Mouse (Mus musculus): ENCODE measurements around the gene Fam193b.

Gene Fam193b

DNA sequence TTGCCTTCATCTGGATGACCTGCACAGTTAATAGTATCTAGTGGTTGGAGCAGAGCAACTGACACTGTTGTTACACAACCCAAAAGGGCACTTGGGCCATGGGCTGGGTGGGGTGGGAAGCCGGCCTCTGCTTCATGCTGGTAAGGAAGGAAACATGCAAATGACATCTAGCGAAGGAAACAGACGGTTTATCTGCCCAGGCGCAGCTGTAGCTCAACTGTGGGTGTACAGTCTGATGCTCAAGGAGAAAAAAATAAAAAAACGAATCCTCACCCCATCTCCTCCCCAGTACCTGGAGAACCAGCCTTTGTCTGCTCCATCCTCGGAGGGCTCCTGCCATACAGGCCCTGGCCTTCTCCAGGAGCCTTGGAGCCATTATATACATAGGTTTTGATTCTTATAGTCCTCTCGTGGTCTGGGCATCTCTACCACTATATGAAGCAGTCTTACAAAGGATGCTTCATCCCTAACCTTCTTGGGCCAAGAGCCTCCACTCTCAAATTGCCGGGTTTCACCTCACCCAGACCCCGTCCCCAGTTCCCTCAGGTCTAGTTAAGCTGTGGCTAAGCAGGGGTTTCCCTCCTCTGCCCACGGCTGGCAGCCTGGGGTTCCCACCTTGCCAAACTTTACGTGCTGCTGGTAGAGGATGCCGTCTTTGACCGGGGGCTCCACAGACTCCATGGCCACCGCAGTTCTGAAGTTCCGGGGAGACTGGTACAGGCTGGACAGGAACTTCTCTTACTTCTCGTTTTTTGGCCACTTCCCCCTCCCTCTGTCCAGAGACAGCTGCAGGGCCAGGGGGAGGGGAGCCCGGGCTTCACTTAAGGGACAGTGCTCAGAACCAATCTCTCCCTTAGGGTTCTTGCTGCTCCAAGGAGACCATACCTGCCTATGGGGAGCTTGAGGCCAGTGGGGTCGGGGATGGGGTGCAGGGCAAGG is 42.8 kb downstream of the Fam193b start:
- no peak for DNase-seq (ENCODE audit: low spot score)

DNA sequence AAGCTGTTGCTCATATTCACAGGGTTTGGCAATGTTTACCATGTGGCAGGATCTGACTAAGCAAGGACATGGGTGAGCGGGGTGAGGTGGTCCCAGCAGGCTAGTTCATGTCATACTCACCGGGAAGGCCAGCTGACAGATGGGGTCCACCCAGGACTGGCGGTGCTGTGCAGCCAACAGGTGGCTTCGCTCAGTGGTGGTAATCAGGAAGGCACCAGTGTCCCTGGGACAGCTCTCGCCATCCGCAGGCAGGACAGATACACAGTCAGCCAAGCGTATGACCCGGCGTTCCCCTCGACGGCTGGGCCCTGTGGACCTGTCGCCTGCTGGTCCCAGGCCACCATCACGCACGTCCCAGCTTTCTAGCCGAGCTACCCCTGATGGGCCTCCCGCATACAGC is 43.7 kb downstream of the Fam193b start:
- DNase-seq (ENCODE audit: low spot score) = no peak

DNA sequence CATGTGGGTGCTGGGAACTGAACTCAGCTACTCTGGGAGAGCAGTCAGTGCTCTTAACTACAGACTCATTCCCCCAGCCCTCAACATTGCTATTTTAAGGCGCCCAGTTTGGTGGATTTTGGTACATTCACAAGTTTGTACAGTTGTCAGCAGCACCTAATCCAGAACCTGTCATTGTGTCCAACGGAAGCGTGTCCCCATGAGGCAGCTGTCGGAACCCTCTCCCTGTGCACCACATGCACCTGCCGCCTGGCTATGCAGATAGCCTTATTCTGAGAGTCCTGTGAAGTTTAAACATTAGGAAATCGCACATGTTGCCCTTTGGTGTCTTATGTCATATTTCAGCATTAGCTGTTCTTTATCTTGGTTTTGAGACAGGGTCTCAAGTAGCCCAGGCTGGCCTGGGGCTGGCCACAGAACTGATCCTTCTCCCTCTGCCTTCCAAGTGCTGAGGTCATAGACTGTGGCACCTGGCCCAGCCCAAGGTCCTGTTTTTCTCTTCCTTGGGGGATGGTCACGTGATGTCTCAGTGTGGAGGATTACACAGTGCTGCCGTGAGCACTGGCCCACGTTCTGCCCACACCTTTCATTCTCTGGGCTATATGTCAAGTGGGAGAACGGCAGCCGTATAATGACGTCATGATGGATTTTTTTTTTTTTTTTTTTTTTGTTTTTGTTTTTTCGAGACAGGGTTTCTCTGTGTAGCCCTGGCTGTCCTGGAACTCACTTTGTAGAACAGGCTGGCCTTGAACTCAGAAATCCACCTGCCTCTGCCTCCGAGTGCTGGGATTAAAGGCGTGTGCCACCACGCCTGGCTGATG is 45.0 kb downstream of the Fam193b start:
- DNase-seq (ENCODE audit: low spot score) = no peak

DNA sequence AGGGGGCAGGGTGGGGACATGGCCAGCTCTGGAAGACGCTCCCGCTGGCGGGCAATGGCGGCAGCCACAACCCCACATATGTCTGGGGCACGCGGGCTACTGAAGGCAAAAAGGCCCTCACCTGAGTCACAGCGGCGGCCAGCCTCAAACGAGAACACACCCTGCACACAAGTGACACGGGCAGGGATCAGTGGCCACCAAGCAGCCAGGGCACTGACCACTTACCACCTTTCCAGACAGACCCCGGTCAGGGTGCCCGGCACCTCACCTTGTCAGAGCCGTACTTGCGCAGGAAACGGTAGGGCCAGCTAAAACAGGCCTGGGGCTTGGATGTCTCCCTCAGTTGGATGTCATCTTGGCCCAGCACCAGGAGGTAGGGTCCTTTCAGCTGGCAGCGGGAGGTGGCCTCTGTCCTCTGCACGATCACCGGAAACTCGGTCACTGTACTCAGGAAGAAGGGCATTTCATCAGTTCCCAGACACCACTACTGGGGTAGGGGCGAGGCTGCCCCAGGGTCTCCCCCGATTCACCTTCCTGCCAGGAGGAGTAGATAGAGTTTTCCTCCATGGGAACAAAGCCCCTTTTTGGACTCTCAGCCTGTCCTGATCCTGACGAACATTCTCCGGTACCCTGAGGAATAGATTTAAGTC is 46.8 kb downstream of the Fam193b start:
- no peak for DNase-seq (ENCODE audit: low spot score)

DNA sequence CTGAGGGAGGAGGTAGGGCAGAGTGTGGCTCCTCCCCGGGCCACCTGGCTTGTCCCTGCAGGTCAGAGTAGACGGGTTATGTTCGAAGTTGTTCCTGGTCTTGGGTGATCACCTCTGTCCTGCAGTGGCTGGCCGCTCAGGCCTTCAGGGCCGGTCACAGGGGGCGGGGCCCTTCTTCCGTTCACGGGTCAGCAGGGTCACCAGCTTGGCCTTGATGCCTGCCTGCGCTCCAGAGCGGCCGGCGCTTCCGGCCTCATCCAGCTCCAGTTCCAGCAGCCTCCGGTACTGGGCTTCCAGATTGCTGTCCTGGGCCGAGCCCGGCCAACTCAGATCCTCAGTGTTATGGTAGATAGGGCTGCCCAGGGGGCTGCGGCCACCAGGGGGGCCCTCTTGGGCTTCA is 47.6 kb downstream of the Fam193b start:
- DNase-seq (ENCODE audit: low spot score) = no peak

DNA sequence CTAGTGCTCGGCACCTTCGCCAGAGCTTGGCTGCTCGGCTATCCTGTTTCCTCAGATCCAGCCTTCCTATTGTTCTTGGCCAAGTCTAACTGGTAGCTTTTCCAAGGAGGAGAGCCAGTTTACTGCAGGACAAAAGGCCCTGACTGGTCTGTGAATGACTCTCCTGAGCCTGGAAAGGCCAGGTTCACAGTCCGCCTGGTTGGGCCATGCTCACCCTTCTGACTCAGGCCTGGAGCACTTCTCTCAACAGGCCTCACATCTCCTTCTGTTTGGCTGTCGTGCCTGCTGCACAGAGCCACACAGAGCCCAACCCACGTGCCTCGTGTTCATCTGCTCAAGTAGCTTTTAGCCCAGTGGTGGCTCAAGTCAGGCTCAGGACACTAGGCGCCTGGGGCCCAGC is 48.2 kb downstream of the Fam193b start:
- DNase-seq (ENCODE audit: low spot score) = no peak

DNA sequence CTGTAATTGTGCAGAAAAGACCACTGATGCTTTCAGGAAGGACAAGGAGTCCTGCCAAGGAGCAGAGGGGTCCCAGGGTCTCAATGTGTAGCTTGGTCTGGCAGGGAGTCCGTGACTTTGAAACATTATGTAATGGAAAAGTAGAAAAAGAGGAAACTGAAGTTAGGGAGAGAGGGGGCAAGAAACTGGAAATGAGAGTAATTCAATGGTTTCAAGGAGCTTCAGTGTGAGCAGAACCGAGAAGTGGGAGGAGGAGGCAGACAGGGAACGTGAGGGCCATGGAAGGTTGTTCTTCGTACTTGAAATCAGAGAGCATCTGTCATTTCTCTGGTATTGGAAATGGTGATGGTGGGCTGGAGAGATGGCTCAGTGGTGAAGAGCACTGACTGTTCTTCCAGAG is 51.3 kb downstream of the Fam193b start:
- no peak for DNase-seq (ENCODE audit: low spot score)

DNA sequence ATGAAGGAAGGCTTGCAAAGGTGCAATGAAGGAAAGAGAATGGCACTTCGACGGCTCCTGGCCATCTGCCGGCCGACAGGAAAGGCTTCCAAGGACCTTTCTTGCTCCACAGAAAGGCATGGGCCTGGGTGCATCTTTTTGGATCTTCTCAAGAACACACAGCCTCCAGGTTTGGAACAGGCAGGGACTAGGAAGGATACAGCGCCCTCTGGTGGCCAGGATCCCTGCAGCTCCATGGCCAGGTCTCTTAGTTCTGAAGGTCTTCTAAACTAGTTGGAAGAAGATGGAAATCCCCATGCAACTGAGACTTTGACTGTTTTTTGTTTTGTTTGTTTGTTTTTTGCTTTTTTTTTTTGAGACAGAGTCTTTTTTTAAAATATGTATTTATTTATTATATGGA is 54.0 kb downstream of the Fam193b start:
- peak; percentile 79 for DNase-seq (ENCODE audit: low spot score)

DNA sequence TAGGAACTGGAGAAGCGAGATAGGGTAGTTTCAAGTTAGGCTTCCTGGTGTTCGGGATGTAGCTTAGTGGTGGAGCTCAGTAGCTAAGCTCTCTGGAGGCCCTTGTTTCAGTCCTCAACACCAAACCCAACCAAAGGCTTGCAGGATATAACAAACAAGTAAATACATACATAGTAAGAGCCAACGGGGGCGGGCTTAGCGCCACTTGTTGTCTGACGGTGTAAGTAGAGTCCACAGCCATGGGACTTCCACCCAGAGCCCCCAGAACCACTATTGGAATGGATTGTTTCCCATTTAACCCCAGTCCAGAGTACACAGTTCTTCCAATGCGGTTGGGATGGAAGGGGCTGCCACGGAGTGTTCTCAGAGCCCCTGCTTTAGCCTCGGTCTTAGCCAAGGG is 57.1 kb downstream of the Fam193b start:
- DNase-seq (ENCODE audit: low spot score) = no peak

DNA sequence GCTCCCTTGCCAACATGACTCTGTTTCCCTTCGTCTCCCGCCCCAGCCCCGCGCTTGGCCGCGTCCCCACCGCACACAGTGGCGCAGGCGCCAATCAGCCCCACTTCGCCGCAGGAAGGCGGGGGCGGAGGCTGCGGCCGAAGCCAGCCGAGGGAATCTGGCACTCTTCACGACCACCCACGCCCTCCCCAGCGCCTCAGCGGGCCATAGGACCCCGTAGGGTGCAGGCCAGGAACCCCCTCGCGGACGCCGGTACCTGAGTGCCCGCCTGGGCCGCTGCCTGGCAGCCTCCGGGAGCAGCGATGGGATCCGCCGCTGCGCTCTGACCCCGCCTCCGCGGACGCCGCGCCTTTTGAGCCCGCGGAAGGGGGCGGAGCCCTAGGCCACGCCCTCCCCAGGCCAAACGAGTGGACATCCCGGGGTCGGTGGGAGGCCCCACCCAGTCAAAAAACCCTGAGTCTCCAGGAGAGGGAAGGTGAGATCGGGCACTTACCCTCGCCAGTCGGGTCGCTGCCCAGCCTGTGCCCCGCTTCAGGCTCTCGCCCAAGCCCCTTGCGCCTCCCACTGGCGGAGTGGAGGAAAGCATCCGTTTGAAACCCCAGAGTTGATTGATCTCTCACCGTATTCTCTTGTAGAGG is 57.7 kb downstream of the Fam193b start, which contains the start of gene Pdlim7:
Gene Pdlim7 (minus strand): TSS at position 566 of the 638 bp plus-strand sequence.
- peak; percentile 87 for DNase-seq (ENCODE audit: low spot score)

DNA sequence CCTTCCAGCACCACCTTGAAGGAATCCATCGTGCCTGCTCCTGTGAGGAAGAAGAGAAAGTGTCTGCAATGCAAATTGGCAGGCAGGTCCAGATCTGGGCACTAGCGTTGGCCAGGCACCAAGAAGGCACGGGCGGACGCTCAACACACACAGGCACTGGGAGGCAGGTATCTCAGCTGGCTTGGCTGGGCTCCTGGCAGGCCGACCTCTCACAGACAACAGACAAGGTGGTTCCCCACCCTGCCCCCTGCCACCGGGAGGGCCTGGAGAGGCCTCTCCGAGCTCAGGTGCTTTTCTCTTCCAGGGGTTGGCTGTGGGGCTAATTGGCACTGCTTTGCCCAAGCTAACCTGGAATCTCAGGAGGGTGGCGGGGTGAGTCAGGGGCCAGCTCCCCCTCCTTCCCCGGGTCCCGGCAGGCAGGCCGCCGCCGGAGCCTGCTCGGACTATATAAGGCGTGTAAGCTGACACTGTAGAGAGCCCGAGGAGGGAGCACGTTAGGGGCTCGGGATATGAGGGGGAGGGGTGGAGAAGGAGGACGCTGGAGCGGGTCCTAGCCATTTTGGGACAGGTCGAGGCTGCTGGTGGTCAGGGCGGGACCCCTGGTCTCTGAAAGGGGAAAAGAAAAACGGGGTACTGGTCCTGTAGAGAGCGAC is 58.4 kb downstream of the Fam193b start:
- no peak for DNase-seq (ENCODE audit: low spot score)

DNA sequence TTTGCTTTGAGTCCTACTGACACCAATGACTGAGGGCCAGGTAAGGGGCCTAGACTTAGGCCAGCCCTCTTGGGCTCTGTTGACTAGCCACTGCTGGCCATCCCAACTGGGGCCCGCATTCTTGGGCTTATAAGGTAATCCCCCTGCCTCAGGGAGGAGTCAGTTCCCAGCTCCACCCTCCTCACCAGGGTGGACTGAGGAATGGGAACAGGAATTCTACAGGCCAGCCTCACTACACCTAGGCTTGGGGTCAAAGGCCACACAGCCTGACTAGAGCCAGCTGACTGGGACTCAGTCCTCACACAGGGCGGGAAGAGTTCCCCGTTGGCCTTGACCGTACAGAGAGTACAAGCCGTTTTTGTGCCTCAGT is 59.4 kb downstream of the Fam193b start:
- no peak for DNase-seq (ENCODE audit: low spot score)

DNA sequence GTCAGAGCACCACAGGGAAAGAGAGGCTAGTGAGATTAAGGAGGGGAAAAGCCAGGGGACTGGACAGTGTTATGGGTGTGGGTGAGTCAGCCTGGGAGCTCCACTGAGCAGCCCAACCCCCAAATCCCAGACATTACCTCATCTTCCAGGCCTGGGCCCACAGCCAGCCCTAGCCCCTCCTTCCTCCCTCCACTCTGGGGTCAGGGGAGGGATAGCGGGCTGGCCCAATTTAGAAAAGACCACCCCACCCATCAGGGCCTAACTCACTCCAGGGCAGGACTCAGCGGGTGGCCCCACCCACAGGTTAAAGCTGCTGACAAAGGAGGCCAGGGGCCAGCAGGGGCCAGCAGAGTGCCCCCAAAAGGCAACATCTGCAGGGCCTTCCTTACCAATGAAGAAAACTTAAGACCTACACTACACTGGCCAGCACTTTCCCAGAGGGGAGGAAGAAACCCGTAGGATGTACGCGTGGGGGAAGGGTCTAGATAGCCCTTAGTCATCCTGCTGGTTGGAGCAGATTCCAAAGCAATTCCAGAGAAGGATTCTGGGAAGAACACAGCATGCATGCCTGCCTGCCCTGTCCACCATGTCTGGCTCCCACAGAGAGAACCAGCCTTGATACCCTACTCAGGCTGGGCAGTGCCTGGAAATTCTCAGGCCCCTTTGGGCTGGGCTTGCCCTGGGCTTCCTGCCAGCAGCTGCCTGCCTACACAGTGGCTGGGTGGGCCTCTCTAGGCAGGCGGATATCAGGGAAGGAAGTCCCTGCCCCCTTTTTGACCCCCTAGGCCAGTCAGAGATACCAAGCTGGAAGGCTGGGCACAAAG is 60.0 kb downstream of the Fam193b start:
- peak; percentile 55 for DNase-seq (ENCODE audit: low spot score)

DNA sequence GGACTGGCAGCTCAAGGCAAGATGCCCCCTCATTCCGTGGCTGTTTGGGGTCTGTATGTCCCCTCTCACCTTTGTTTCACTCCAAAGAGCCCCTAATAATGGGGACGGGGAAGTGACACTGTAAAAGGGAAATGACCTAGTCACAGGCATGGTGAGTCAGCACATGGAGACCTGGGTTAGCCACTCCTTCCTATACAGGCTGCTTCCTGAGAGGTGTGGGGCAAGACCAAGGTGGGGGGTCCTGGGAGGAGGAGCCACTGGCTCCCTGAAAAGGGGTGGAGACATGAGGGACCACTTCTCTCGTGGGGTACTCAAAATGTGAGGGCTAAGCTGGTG is 60.6 kb downstream of the Fam193b start:
- no peak for DNase-seq (ENCODE audit: low spot score)

DNA sequence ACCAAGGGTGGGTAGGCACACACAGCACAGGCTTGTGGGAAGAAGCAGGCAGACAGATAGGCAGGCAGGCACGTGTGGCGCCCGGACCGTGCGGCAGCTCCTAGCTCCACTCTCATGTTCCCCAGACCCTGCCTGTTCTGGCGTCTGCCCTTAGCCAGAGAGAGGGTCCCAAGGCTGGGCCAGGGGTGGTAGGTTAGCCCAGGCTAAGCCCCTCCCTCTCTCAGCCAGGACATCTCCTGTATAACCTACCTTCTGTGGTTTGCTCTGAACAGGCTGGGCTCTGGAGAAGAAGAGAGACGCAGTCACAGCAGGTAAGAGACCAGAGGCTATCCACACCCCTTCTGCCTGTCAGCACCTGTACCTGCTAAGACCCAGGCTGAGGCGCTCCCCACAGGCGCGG is 62.4 kb downstream of the Fam193b start:
- no peak for DNase-seq (ENCODE audit: low spot score)

DNA sequence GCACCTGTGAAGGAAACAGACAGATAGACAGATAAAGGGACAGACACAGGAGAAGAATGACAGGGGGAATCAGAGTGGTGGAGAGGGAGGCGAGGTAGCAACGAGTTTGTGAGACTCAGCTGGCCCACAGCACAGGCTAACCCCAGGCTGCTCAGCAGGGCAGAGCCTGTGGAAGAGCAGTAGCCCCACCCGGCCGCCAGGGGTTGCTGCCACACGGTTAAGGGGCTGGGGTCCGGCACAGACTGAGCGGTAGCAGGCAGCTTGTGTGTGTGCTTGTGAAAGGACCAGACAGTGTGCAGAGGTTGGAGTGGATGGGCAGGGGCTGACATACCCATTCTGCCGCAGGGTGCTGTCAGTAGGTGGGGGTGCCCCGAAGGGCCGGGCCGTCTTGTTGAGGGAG is 63.0 kb downstream of the Fam193b start:
- no peak for DNase-seq (ENCODE audit: low spot score)

DNA sequence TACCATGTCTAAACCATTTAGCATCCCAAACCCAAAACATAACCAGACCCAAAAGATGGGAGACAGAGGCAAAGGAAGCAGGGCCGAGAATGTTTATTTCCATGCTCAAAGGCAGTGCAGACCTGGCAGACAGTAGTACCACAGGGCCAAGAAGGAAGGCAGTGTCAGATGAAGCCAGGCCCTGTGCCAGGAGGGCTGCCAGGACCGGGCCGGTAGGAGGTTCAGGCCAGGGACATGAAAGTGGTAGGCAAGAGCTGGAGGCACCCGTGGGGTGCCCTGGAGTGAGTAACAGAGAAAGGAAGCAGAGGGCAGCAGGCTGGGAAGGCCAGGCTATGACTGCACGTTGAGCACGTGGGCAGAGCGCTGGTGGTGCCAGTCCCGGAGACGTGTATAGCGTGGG is 64.2 kb downstream of the Fam193b start:
- DNase-seq (ENCODE audit: low spot score) = no peak

DNA sequence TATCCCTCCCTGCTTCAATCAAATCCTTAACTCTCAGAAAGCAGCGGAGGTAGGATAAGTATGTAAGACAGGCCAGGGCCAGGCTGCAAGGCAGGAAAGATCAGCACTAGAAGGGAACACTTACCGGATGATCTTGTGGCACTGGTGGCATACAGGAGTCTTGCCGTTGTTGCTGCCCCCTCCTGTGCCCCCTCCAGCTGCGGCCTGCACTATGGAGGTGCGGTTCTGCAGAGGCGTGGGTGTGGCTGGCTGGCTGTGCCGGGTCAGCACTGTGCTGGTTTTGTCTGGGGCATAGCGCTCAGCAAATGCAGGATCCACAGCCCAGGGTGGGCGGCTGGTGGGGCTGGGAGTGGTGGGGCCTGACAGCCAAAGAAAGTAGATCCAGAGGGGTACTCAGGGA is 65.1 kb downstream of the Fam193b start:
- DNase-seq (ENCODE audit: low spot score) = no peak

DNA sequence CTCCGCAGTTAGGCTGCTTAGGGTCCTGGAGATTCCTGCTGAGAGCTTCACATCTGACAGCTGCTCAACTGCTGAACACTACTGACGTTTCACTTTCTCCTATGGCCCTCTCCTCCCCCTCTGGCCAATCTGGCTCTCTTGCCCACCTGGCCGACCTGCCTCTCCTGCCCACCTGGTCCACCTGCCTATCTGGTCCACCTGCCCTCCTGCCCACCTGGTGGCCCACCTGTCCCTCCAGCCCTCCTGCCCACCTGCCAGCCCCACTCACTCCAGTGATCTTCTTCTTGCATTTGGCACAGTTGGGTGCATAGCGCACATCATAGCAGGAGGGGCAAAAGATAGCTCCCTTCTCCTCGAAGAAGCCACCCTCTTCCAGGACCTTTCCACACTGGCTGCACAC is 66.5 kb downstream of the Fam193b start:
- DNase-seq (ENCODE audit: low spot score) = no peak

DNA sequence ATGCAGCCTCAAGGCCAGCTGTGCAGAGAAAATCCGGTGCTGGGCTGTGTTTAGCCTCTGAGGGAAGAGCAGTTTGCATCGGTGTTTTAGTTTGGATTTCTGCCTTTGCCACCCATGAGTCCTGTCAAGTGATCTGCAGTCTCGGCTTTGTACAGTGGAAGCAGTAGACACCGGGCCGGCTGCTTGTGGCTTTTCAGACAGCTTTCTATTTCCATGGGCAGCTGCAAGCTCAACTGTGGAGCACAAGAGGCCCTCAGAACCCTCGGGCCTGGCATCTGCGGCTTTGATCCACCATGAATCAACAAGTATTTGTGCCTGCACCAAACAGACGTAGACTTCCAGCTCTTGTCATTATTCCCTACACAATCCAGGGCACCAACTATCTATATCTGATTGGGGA is 68.5 kb downstream of the Fam193b start:
- DNase-seq (ENCODE audit: low spot score) = no peak

DNA sequence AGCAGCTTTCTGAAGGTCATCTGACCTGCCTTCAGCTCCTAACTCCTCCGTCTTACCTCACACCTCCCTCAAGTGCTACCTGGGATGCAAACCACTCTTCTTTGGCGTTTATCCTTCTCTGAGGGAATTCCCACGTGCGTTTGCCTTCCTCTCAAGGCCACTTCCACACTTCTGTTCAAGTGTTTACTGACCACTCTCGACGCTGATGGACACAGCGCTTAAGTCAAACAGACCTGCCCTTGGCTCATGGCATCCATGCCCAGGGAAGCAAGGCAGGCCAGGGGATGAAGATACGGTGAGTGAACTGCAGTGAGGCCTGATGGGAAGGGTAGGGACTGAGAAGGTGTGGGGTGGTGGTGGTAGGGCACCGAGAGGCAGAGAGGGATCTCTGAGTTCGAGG is 70.3 kb downstream of the Fam193b start:
- no peak for DNase-seq (ENCODE audit: low spot score)
